Mouse (Mus musculus) hindlimb bud, embryonic 11.5 days (tissue): ENCODE data around the gene Gm33543.

Experiments
- DNase-seq: peaks from one replicate; pipeline ENCODE4 v3.0.0-alpha.2; 2012; ENCODE audit warnings: low read depth, low spot score; ENCODE audit errors: extremely low spot score

Gene Gm33543

DNA sequence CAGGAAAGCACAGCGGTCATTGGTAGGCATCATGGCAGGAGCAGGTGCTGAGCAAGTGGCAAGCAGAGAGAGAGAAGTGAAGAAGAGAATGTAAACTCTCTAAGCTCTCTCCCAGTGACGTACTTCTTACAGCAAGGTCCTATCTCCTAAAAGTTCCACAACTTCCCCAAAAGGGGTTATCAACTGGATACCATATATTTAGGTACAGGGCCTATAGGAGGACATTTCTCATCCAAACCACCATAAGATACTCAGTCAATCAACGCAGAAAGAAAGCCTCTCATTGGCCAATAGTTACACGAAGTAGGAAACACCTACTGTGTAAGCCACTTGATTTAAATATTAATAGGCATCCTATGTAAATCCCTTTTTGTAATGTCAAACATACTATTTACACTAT lies 3.7 kb downstream of the Gm33543 start:
- DNase-seq, result no peak

DNA sequence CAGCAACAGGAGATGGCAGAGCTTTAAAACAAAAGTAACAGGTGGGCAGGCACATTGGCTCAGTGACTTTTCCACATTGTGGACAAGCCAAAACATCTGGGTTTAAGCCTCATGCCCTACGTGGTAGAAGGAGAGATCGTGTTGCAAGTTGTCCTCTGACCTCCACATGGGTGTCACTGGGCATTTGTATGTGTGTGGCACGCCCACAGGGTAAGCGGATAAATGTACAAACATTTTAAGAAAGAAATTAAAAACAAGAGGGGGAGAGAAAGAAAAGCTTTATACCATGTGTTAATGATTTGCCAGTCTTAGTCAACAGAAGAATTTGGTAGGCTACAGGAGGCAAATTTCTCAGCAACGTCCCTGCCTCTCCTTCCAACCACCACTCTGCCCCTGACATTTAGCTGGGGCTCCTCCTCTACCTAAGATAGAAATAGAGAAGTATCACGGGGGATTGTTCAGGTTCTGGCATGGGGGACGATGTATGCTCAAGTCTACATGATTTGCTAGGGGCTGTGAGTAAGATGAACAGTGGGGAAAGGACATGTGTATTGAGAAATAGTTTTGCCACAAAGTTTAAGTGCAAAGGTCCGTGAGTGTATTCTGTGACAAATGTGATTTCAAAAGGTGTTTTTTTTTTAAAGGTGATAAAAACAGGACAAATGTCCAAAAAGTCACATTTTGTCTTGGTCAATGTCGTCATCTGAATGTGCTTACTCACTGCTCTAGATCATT lies 6.0 kb downstream of the Gm33543 start:
- DNase-seq, result no peak

DNA sequence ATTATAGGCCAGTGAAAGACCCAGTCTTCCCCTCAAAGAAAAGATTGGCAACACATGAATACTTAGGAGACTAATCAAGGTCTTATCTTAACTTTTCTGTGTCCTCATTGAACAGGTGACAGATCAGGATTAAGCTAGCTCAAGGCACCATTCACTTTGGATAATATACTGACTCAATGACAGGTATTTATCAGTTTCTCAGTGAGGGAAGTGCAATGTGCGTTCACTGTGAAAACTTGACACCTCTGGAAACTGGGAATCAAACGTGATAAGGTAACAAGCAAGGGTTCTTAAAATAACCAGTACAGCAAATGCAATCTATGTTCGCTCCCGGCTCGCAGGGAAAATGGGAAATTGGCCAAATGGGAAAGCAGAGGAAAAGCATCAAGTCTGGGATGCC lies 11.8 kb downstream of the Gm33543 start:
- no peak for DNase-seq

DNA sequence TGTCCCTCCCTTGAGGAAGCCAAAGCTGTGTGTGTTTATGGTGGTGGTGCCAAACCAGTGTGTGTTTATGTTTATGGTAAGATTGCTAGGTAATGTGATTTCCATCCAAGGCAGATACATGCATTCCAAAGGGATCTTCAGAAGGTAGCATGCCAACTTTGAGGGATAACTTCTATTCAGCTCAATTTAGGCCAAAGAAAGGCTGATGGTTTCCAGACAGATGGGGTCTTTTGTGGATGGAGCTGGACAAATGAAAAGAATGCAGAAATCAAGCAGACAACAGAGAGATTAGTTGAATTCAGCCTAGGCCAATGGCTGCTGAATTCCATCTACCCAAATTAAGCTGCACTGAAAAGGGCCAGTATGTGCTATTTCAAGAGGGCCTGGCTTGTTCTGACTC lies 13.3 kb downstream of the Gm33543 start:
- no peak for DNase-seq

DNA sequence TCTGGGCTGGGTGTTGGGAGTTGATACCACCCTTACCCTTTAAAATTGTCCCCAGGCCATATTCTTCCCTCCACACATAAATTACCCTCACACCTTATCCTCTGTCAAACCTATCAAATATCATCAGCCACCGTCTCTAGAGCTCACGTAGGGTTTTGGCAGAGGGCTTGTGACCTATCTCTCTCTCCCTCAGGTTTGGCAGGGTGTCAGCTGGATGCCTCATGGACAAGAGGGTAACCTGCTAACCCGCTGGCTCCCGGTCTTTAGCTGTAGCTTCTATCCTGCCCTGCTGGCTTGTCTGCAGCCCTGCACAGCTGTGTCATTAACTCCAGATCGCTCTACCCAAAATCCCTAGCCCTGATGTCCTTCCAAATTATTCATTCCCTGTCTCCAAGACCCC lies 14.4 kb downstream of the Gm33543 start:
- no peak for DNase-seq

DNA sequence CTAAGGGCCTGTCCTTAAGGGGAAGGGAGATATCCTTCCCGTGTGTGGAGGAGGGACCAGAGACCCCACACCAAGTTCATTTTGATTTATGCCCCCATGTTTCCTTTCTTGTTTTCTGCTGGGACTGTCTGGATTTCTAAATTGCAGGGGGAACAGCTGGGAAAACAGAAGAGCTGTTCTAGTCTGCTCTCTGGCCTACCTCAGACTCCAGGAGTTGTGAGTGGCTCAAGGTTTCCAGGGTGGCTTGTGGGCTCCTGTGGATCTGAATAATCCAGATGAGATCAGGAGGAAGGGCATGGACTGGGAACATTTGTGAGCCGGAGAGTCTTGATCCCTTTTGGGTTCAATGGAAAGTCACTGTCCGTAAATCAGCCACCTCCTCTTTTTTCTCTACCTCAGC lies 17.1 kb downstream of the Gm33543 start:
- no peak for DNase-seq

DNA sequence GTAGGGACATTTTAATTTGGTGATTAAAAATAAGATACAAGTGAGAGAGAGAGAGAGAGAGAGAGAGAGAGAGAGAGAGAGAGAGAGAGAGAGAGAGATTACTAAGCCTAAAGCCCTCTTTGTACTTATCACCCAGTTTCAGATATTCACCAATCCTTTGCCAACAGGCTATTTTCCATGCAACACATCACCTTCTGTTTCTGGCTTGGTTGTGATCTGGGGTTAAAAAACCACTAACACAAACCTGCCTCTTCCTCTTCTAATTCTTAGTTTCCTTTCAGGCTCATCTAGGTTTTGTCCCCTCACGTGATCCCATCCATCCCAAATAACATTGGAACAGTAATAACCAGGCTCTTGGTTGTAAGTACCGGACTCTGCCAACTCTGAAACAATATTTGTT lies 24.2 kb downstream of the Gm33543 start:
- DNase-seq, result no peak

DNA sequence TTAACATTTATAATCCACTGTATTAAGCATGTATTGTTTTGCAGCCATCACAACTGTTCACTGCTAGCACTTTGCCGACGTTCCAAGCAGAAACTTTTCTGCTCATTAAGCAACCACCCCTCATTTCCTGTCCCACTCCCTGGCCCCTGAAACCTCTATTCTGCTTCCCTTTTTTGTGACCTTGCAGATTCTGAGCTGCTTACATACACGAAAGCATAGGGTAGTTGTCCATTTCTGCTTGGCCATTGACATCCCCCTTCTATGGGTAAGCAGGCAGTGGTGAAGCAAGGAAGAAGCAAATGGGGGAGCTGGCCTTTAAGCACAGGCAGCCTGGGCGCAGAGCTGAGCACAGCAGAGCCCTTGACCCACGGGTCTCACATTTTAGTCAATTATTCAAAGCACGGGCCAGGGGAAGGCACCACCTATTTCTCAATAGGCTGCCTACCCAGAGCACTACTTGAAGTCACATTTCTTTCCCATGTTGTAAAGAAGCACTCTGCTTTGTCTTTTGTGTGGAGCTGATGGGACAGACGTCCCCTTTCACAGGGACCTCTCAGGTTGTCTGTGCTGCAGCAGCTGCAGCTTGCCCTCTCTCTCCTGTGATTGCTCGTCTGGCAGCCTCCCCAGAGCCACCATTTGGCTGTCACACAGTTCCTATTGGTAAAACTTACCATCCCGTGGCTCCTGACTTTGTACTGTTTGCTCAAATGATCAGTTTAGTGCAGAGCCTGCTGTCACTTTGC lies 25.1 kb downstream of the Gm33543 start:
- DNase-seq, result no peak

DNA sequence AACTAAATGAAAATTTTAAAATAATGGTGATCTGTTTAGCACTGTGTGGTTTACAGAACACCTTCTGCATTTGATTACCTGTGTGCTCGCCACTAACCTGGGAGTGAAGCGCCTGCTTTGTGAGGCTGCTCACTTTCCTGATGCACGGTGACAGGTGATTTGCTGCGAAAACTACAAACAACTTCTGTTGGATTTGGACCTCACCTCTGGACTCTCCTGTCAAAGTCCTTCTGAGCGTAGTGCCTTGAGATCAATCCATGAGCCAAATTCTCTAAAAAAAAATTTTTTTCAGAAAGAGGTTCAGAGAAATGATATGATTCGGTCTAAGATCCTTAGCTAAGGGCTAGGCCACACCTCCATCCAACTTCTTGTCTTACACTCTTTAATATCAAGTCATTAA lies 28.4 kb downstream of the Gm33543 start:
- no peak for DNase-seq

DNA sequence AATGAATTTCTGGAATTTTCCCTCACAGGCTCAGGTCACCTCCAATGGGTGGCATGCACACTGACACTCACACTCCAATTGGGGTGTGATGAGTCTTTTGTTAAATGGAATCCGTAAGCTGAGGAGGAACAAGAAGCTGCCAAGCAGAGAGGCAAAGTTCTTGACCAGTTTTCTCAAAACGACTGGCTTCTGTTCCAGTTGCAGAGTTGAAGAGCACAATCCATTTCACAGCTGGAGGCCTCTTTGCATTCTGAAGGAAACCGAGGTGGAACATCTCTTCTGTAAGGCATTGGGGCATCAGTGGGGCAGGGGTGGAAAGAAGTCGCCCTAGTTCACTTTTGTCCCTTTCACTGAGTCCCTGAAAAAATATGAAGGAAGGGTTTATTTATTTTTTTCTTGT lies 30.9 kb downstream of the Gm33543 start:
- DNase-seq, result no peak

DNA sequence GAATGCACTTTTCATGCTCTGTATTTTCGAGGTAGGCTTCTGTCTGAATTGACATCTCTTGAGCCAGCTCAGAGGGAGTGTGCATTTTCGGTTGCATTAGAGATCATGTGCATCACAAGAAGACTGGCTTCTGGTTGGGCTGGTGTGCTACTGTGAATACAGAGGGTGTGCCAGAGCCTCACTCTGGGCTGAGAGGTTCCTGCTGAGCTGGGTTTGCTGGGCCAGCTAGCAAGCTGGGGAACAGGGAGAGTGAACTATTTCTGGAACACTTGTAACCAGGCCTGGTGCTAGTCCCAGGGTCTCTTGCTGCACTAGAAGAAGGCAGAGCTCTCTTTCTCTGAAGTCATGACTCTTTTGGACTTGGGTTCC lies 41.3 kb downstream of the Gm33543 start:
- no peak for DNase-seq

DNA sequence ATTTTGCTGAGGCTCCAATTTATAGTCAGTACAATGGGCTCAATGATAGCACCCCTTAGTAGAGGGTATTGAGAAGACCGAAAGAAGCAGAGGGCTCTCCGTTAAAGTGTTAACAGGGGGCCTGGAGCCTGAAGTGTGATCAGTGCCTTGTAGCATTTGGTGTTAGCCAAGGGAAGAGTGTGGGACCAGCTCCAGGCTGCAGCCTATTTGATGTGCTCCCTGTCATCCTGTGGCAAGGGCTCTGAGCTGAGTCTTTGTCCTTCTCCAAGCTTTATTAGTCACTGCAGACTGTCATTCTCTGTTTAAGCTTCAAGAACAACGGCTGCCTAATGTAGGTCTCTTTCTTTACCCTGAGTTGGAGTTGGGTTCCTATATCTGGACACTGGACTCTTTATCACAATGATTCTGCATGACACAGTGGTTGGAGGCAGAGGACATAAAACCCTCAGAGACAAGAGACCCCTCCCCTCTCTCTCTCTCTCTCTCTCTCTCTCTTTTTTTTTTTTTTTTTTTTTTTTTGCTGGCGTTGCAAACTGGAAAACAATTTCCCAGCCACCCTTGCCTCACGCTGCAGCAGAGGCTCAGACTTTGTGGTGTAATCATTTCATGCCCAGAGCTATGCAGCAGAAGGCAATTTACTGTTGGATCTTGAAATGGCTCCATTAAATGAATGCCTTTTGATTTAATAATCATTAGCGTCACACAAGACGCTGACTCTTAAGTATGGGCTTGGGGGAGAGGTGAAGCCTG lies 41.9 kb downstream of the Gm33543 start:
- DNase-seq, result no peak

DNA sequence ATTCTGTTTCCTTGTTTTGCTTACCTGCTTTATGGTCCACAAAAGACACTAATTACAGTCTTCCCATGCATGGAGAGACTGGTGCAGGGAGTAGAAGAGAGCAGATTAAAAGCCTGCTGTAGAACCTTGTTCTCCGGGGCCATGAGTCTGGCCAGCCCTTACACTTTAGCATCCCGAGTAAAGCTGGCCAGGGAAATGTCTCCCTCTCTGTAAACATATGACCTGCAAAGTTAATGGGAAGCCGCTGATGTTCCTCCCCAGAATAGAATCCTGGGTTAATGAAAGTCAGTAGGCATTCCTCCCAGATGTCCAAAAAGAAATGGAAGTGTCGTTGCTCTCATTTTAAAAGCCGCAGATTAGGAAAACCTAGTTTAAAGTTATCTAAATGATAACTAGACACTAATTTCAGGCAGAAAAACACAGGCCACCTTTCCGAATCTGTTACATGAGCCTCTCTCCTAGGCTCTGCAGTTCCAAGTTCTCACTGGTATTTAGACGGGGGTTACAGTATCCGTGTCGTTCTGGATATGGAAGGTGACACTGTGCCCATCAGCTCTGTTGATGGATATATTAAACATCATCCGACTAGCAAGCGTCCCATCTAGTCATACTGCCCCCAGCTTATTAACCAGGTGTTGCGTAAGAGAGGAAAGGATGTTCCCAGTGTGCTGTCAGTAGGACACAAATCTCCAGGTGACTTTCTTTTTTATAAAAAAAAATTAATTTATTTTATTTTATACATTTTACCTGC lies 44.9 kb downstream of the Gm33543 start:
- DNase-seq, result no peak

DNA sequence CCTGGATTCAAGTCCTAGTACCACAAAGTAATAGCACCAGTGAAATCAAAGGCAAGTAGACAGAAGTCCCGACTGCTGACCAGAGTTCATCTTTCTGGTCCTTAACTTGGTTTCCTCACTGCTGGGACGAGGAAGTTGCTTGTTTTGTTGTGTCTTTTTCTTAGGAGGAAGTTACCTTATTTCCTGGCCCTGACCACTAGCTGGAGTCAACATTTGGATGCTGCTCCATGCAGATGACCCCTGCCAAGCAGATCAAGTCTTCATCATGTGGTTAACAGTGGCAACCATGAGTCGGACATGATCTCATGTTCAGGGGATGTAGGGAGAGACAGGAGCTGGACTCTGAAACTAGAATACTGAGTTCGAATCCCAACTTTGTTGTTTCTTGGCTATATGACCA lies 47.2 kb downstream of the Gm33543 start:
- no peak for DNase-seq

DNA sequence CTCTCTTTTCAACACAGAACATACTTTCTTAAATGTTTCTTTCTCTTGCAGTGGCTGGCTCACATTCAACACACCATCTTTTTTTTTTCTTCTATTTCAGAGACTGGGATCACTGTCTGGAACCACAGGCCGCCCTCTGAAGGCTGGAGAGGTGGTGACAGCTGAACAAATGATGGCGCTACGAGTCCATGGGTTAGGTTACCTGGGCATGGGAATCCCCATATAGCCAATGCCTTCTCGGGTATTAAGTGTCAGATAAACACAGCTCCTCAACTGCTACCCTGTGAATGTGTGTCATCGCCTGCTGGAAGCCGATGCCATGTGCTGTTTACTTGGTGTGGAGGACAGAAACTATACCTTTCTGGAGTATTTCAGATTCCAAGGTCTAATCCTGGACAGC lies 48.0 kb downstream of the Gm33543 start:
- DNase-seq, result no peak

DNA sequence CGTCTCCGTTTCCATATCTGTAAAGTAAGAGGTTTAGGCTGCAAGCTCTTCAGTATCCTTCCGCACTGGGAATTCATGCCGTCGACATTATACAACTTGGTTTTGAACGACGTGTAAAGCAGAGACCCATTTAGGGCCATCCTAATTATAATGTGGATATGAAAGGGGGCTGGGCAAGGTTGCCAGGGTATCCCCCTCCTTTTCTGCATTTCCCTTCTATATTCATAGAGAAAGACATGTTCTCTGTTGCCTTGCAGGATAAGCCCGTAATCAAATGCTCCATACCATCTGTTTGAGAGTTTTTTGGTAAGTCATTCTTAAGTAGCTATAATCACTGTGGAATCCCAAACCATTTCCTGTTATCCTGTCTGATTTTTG lies 51.3 kb downstream of the Gm33543 start:
- DNase-seq, result no peak

DNA sequence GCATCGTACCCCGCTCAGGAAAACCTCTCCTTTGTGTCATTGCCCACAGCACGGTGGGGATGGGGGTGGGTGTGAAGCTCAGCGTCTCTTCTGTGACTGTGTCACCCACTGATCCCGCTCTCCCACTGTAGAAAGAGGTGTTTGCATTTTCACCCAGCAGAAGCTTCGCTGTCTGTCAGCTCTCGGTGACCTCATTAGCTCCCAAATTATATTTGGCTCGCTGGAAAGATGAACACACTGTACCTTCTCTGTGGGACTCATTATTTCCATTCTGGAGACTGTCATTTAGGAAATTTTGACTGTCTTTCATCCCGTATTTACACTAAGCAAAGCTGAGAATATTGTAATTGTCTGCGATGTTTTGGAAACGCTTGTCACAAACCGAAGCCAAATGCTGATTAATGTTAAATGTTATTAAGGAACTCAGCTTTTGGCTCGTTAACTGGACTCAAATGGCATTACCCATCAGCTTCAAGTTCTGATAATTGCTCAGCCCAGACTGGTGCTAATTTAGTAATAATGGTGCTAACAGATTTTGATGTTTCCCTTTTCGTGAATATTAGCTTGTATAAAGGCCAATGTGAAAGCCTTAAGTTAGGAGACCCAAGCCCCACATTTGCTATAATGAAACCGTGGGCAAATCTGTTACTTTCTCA lies 51.8 kb downstream of the Gm33543 start:
- DNase-seq, result no peak

DNA sequence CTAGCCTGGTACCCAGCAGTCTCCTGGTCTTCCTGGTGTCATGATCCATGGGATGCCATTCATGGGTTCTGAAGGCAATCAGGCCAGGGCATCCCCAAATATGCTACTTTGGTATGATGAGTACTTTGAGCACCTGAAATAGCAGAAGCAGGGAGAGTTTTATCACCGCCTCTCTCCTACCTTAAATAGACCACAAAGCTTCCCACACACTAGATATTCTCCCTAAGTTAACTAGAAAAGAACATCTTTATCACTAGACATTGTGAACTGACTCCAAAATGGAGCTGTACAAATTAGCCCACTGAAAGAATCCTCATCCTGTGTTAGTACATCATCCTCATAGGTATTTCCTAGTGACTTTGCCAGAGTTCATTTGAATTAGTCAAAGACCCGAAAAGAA lies 55.6 kb downstream of the Gm33543 start:
- no peak for DNase-seq

DNA sequence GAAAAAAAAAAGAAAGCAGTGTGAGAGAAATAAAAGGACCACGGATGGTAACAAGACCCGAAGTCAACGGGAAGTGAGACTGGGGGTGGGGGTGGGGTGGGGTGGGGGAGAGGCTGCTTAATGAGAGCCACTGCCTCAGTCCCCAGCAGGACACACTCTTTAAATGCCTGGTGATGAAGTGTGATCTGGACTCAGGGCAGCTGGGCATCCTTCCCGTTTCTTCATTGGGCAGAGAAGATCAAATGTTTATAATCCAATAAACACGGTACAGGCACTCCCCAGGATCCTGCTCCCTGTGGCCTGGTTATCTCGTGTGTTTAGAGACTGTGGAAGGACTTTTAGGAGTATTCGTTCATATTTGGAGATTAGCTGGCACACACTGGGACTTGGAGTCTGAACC lies 57.9 kb downstream of the Gm33543 start:
- DNase-seq, result no peak

DNA sequence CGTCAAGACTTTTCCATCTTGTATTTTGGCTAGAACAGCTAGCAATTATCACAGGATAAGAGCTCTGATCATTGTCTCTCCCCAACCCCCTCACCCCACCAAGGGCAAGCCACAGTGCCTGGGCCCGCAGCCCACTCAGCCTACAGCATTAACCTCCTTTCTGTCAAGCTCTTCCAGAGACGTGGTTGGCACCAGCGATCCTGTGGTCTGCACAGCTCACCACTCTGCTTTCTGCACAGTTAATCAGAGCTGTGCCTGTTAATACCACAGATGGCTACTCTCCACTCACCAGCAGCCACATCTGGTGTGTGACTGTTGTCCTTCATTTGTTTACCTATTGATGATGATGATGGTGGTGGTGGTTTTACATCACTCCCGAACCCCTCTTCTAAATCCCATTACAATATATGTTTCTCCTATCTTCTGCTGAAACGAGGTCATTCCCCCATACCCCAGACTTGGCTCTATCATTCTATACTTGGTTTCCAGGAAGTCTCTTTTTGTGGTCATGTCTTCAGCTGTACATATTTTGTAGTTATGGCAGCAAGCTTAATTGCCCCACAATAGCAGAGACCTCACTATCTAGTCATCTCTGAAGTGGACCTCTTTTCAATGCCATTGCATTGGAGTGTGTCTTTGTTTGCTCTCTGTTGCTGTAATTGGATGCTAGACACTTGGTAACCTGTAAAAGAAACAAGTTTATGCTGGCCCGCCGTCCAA lies 61.7 kb downstream of the Gm33543 start:
- DNase-seq, result no peak
